Mouse (Mus musculus): ENCODE measurements at regions not wholly inside any gene's neighbourhood (a gene's known extent, or its start where the extent isn't known, plus 50 kb on each side); places are given as distances from the start of the nearest gene placed in this dataset.

DNA sequence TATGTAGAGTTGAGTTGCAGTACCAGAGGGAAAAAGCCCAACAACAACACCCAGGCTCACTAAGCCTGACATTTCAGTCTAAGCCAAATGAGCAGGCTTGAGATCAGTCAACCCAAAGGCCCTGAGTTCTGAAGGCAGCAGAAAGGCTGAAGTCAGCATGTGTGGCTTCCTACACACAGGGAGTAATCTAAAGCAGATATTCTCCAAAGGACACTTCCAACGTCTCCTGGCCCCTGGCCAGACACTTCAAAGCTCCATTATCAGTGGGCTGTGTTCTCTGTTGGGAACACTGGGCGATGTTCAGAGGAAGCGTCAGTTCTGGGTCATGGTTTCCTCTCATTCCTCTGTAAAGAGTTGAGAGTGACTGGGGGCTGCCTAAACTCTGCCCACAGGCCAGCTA is 155.9 kb downstream of the Slc30a10 start:
- TF ChIP-seq CTCF (IDR thresholded peaks at IDR 0.05; ENCODE audit: low read depth, low read length) (no peak), GATA1 (IDR thresholded peaks at IDR 0.05; ENCODE audit: borderline replicate concordance, low read length) (no peak), POLR2AphosphoS5 (IDR thresholded peaks at IDR 0.05; ENCODE audit: insufficient replicate concordance, low read depth, low read length) (no peak), GATA2 (IDR thresholded peaks at IDR 0.05; ENCODE audit: borderline replicate concordance, low read depth, low read length) (no peak), TAL1 (conservative IDR thresholded peaks at IDR 0.05; ENCODE audit: low read depth, low read length) (no peak)

All from G1E (cell line).